Mouse (Mus musculus): ENCODE measurements around the gene Prr14. TPM values are rescaled to one million over a fixed set of nuclear protein-coding genes. Genes with fewer than 3 reads are reported as not detected.

Prr14 gene
- polyA plus RNA-seq, 1 experiment from 2014 or later = 37.1 TPM

- Histone ChIP-seq H3K9ac (ENCODE audit: low read depth, low read length) (no peak within 1 kb of the TSS), H3K27me3 (ENCODE audit: insufficient read depth, low read length) (no peaks in the 10 kb centered on the region), H3K9me3 (replicated peaks; ENCODE audit: low read length) (no peaks in the 10 kb centered on the region), H3K27ac (no peak within 1 kb of the TSS), H3K36me3 (ENCODE audit: insufficient read depth, low read length) (peaks cover 57% of the 10 kb centered on the region), H3K4me1 (replicated peaks; ENCODE audit: insufficient read depth, low read length) (no peaks in the 10 kb centered on the region), H3K4me2 (ENCODE audit: low read length) (no peak within 1 kb of the TSS), H3K4me3 (replicated peaks; ENCODE audit: low read depth, low read length) (no peak within 1 kb of the TSS)
- no peak for ATAC-seq (replicated peaks; ENCODE audit: low FRiP score, low read depth)
- over 99% methylated on average over 3 of the region's 3 CpGs for WGBS
- no peak for DNase-seq (ENCODE audit: low spot score)
- TF ChIP-seq CTCF (IDR thresholded peaks at IDR 0.05; ENCODE audit: low read depth) = no peak
Measured at GRCm38 (mm10) chr7:127519284-127519683, 59.9 kb downstream of the Prr14 start, which contains the start of gene Gm42715. Gm42715 (plus strand) TSS chr7:127519584.

Small RNA genes within 50 kb of the gene (microRNA-seq; reads per million reads assigned to microRNA genes)
- gene Gm47278 (not detected), gene Mir7060 (not detected)

Other genes starting within 250 kb of the Prr14 start
- 22.3 and 25.1 TPM in 2 replicates for gene Zfp553, start 226.6 kb upstream of the Prr14 start, polyA plus RNA-seq (2015; fragmentation: Nextera tagmentation; extraction: Ambion mirVana)
- 16.7 and 20.5 TPM in 2 replicates for gene Sept1, start 226.5 kb upstream of the Prr14 start, polyA plus RNA-seq (2015; fragmentation: Nextera tagmentation; extraction: Ambion mirVana)
- gene Zfp771, start 215.3 kb upstream of the Prr14 start, polyA plus RNA-seq (2015; fragmentation: Nextera tagmentation; extraction: Ambion mirVana) = 46.2 and 49.3 TPM in 2 replicates
- gene Dctpp1, start 198.9 kb upstream of the Prr14 start, polyA plus RNA-seq (2015; fragmentation: Nextera tagmentation; extraction: Ambion mirVana) = 146 and 157 TPM in 2 replicates
- gene Sephs2, start 185.6 kb upstream of the Prr14 start, polyA plus RNA-seq (2015; fragmentation: Nextera tagmentation; extraction: Ambion mirVana) = 207 and 215 TPM in 2 replicates
- gene Itgal, start 163.4 kb upstream of the Prr14 start, polyA plus RNA-seq (2015; fragmentation: Nextera tagmentation; extraction: Ambion mirVana) = 0.93 and 1.1 TPM in 2 replicates
- gene Zfp768, start 114.0 kb upstream of the Prr14 start, polyA plus RNA-seq (2015; fragmentation: Nextera tagmentation; extraction: Ambion mirVana) = 21.2 and 22.2 TPM in 2 replicates
- 5.5 and 6.8 TPM in 2 replicates for gene Zfp747, start 83.6 kb upstream of the Prr14 start, polyA plus RNA-seq (2015; fragmentation: Nextera tagmentation; extraction: Ambion mirVana)
- 4.8 and 5.6 TPM in 2 replicates for gene 9130019O22Rik, start 72.4 kb upstream of the Prr14 start, polyA plus RNA-seq (2015; fragmentation: Nextera tagmentation; extraction: Ambion mirVana)
- 6.5 and 7.4 TPM in 2 replicates for gene E430018J23Rik, start 66.0 kb upstream of the Prr14 start, polyA plus RNA-seq (2015; fragmentation: Nextera tagmentation; extraction: Ambion mirVana)
- gene Zfp764, start 52.8 kb upstream of the Prr14 start, polyA plus RNA-seq (2015; fragmentation: Nextera tagmentation; extraction: Ambion mirVana) = 5.6 and 6.7 TPM in 2 replicates
- 29.7 and 31.9 TPM in 2 replicates for gene Zfp688, start 37.5 kb upstream of the Prr14 start, polyA plus RNA-seq (2015; fragmentation: Nextera tagmentation; extraction: Ambion mirVana)
- gene Zfp689, start 10.5 kb upstream of the Prr14 start, polyA plus RNA-seq (2015; fragmentation: Nextera tagmentation; extraction: Ambion mirVana) = 4.8 and 5.0 TPM in 2 replicates
- gene Fbrs, start 19.6 kb downstream of the Prr14 start, polyA plus RNA-seq (2015; fragmentation: Nextera tagmentation; extraction: Ambion mirVana) = 8.7 and 8.8 TPM in 2 replicates
- 19.2 and 24.1 TPM in 2 replicates for gene Srcap, start 52.4 kb downstream of the Prr14 start, polyA plus RNA-seq (2015; fragmentation: Nextera tagmentation; extraction: Ambion mirVana)
- gene Gm42715, start 60.0 kb downstream of the Prr14 start, polyA plus RNA-seq (2015; fragmentation: Nextera tagmentation; extraction: Ambion mirVana) = 10.9 and 11.4 TPM in 2 replicates
- gene Tmem265, start 101.8 kb downstream of the Prr14 start, polyA plus RNA-seq (2015; fragmentation: Nextera tagmentation; extraction: Ambion mirVana) = 4.9 and 6.8 TPM in 2 replicates
- 28.8 and 32.2 TPM in 2 replicates for gene Phkg2, start 113.7 kb downstream of the Prr14 start, polyA plus RNA-seq (2015; fragmentation: Nextera tagmentation; extraction: Ambion mirVana)
- 16.5 and 17.1 TPM in 2 replicates for gene Ccdc189, start 129.0 kb downstream of the Prr14 start, polyA plus RNA-seq (2015; fragmentation: Nextera tagmentation; extraction: Ambion mirVana)
- 32.4 and 35.3 TPM in 2 replicates for gene Rnf40, start 129.2 kb downstream of the Prr14 start, polyA plus RNA-seq (2015; fragmentation: Nextera tagmentation; extraction: Ambion mirVana)
- 12.5 and 12.9 TPM in 2 replicates for gene Zfp629, start 156.2 kb downstream of the Prr14 start, polyA plus RNA-seq (2015; fragmentation: Nextera tagmentation; extraction: Ambion mirVana)
- gene Bcl7c, start 249.3 kb downstream of the Prr14 start, polyA plus RNA-seq (2015; fragmentation: Nextera tagmentation; extraction: Ambion mirVana) = 56.1 and 70.9 TPM in 2 replicates